In the genomic region with DNA sequence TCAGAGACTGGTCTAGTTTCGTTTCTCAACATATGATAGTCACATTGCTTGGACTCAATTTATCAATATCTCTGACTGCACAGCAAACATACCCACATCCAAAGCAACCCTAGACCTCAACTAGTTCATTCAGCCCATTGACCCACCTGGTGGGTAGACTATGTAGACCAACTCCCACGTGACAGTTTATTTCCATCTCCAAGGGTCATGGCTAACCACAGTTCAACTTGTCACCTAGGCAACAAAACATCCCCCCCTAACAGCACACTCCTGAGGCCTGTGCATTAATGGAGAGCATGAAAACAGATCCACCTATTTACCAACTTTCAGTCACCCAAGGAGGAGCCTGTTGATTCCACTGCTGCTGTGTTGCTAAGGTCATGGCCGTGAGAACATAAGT, we compare ENCODE assay signal across 19 mouse cellular contexts. TPM values are rescaled to one million over a fixed set of nuclear protein-coding genes. Genes with fewer than 3 reads are reported as not detected.
A peak's percentile ranks its signal among the peaks of the same experiment; 100 is the strongest.
DNase-seq lines count a peak whose midpoint lies in the region; ATAC-seq and TF ChIP-seq lines count a peak whose summit lies in the region.
"Had no signal": no experiment of that assay in that cellular context is flagged by ENCODE, and none has a peak within 500 bp of the region (broad histone marks: within the 10 kb centered on the region; RNA-seq: fewer than 3 reads in every experiment).

No protein-coding gene starts in this region.

- TF ChIP-seq CTCF in lung, postnatal 0 days (IDR thresholded peaks at IDR 0.05) = no peak

- ATAC-seq in lung, postnatal 0 days = no peak
- ATAC-seq in common myeloid progenitor, adult 5-6 weeks (replicated peaks; ENCODE audit: low read depth, poor library complexity, severe bottlenecking) = peak; percentile 62
- peak; percentile 56 for ATAC-seq in megakaryocyte progenitor cell, adult 5-6 weeks (replicated peaks; ENCODE audit: poor library complexity)
- ATAC-seq in intestine, embryonic 15.5 days = no peak
- ATAC-seq: forebrain, embryonic 16.5 days; hindbrain, embryonic 16.5 days had no signal

- no peaks in the 10 kb centered on the region for H3K36me3 ChIP-seq in lung, postnatal 0 days (ENCODE audit: insufficient read depth, low read length)
- H3K36me3 ChIP-seq in intestine, embryonic 15.5 days = no peaks in the 10 kb centered on the region
- H3K36me3 ChIP-seq: heart, embryonic 12.5 days had no signal

- no peak overlapping the region for H3K9ac ChIP-seq in lung, postnatal 0 days (replicated peaks; ENCODE audit: low read depth)
- no peak overlapping the region for H3K9ac ChIP-seq in intestine, embryonic 15.5 days
- H3K9ac ChIP-seq: heart, embryonic 12.5 days; lung, embryonic 14.5 days had no signal

- peak; percentile 3 for DNase-seq in lung, postnatal 10 days
- no peak for DNase-seq in lung, postnatal 0 days (ENCODE audit: low spot score)
- peak; percentile 82 to 85 for DNase-seq in B cell, adult 2 months
- no peak for DNase-seq in frontal cortex, adult 2 months (ENCODE audit: extremely low spot score in 1 of 2, low spot score in 1 of 2)
- DNase-seq in layer of hippocampus, adult 9-10 months (ENCODE audit: low spot score) = no peak
- DNase-seq: adrenal gland, postnatal 10 days; gastrocnemius, postnatal 14 days; lung, embryonic 14.5 days; right cerebral cortex, postnatal 25 days had no signal

- no peak overlapping the region for H3K4me3 ChIP-seq in lung, postnatal 0 days (ENCODE audit: low read depth, low read length)
- no peak overlapping the region for H3K4me3 ChIP-seq in intestine, embryonic 15.5 days (replicated peaks)
- H3K4me3 ChIP-seq: heart, embryonic 12.5 days had no signal

- H3K9me3 ChIP-seq in lung, postnatal 0 days (ENCODE audit: low read length) = no peaks in the 10 kb centered on the region
- no peaks in the 10 kb centered on the region for H3K9me3 ChIP-seq in intestine, embryonic 15.5 days
- H3K9me3 ChIP-seq: heart, embryonic 12.5 days had no signal

- H3K27me3 ChIP-seq in lung, postnatal 0 days (replicated peaks; ENCODE audit: insufficient read depth, low read length) = no peaks in the 10 kb centered on the region
- no peaks in the 10 kb centered on the region for H3K27me3 ChIP-seq in intestine, embryonic 15.5 days (replicated peaks)
- H3K27me3 ChIP-seq: heart, embryonic 12.5 days had no signal

- no peak overlapping the region for H3K4me2 ChIP-seq in lung, postnatal 0 days (replicated peaks; ENCODE audit: low read depth, low read length)
- no peak overlapping the region for H3K4me2 ChIP-seq in intestine, embryonic 15.5 days (replicated peaks)
- H3K4me2 ChIP-seq: heart, embryonic 12.5 days; lung, embryonic 14.5 days had no signal

- WGBS in lung, postnatal 0 days = 66% methylated on average over 3 of the region's 3 CpGs
- WGBS in intestine, embryonic 15.5 days = 79% methylated on average over 3 of the region's 3 CpGs

- H3K4me1 ChIP-seq in lung, postnatal 0 days (ENCODE audit: insufficient read depth, low read depth, low read length) = no peaks in the 10 kb centered on the region
- no peaks in the 10 kb centered on the region for H3K4me1 ChIP-seq in intestine, embryonic 15.5 days (replicated peaks)
- H3K4me1 ChIP-seq: heart, embryonic 12.5 days had no signal

- no peak overlapping the region for H3K27ac ChIP-seq in lung, postnatal 0 days (ENCODE audit: low read length)
- no peak overlapping the region for H3K27ac ChIP-seq in intestine, embryonic 15.5 days
- H3K27ac ChIP-seq: kidney, postnatal 0 days had no signal

- no peak for TF ChIP-seq EP300 in lung, postnatal 0 days (IDR thresholded peaks at IDR 0.05)

RNA-seq across cellular contexts. Expression of gene Cd69, which starts 1.6 kb away (rescaled TPM):
- polyA plus RNA-seq in lung, postnatal 0 days (2015; fragmentation: Nextera tagmentation; extraction: Ambion mirVana) = 0.39 and 0.48 TPM in 2 replicates
- 245 and 273 TPM in 2 replicates for total RNA-seq in common myeloid progenitor, adult 5-6 weeks (2017)
- total RNA-seq in megakaryocyte progenitor cell, adult 5-6 weeks (2015) = 128 and 146 TPM in 2 replicates
- total RNA-seq in megakaryocyte progenitor cell, adult 5-6 weeks (2017) = 109 and 150 TPM in 2 replicates
- polyA plus RNA-seq in frontal cortex, adult 2 months (2012; rRNA removed) = 0.20 TPM in 1 of 2 replicates, not detected in the other
- 0.19 and 0.28 TPM in 2 replicates for polyA plus RNA-seq in intestine, embryonic 15.5 days (2015; fragmentation: Nextera tagmentation; extraction: Ambion mirVana)
- total RNA-seq: gastrocnemius, postnatal 14 days; layer of hippocampus, postnatal 14 days; left cerebral cortex, postnatal 36 days; midbrain, postnatal 0 days had no signal
- polyA plus RNA-seq: forebrain, embryonic 16.5 days; heart, embryonic 12.5 days; kidney, postnatal 0 days; lung, embryonic 14.5 days; midbrain, postnatal 0 days had no signal

RNA-seq across cellular contexts. Expression of gene 4922502D21Rik, which starts 57.9 kb away (rescaled TPM):
- not detected in 2 replicates for polyA plus RNA-seq in lung, postnatal 0 days (2015; fragmentation: Nextera tagmentation; extraction: Ambion mirVana)
- total RNA-seq in common myeloid progenitor, adult 5-6 weeks (2017) = 0.14 TPM in 1 of 2 replicates, not detected in the other
- total RNA-seq in megakaryocyte progenitor cell, adult 5-6 weeks (2015) = 0.42 TPM in 1 of 2 replicates, not detected in the other
- 0.34 TPM in 1 of 2 replicates, not detected in the other for total RNA-seq in megakaryocyte progenitor cell, adult 5-6 weeks (2017)
- polyA plus RNA-seq in frontal cortex, adult 2 months (2012; rRNA removed) = not detected in 2 replicates
- polyA plus RNA-seq in intestine, embryonic 15.5 days (2015; fragmentation: Nextera tagmentation; extraction: Ambion mirVana) = not detected in 2 replicates
- total RNA-seq: adrenal gland, postnatal 10 days; gastrocnemius, postnatal 14 days; layer of hippocampus, postnatal 14 days; left cerebral cortex, postnatal 36 days; midbrain, postnatal 0 days had no signal
- polyA plus RNA-seq: forebrain, embryonic 16.5 days; heart, embryonic 12.5 days; hindbrain, embryonic 16.5 days; kidney, postnatal 0 days; lung, embryonic 14.5 days; midbrain, postnatal 0 days had no signal

Comparison
In these comparisons a context has a peak if more than half of its experiments do, and no peak if none do; other contexts are left out.
1. DNase-seq: peak in lung, postnatal 10 days (single experiment) and B cell, adult 2 months (2 of 2); none in lung, postnatal 0 days (single experiment), frontal cortex, adult 2 months (0 of 2) and layer of hippocampus, adult 9-10 months (single experiment).
2. ATAC-seq: peak in common myeloid progenitor, adult 5-6 weeks (single experiment) and megakaryocyte progenitor cell, adult 5-6 weeks (single experiment); none in lung, postnatal 0 days (single experiment) and intestine, embryonic 15.5 days (single experiment).